Mouse (Mus musculus) G1E (cell line): Measurements from ENCODE around the gene Gm8251. TPM values are rescaled to one million over a fixed set of nuclear protein-coding genes. Genes with fewer than 3 reads are reported as not detected.
A peak's percentile ranks its signal among the peaks of the same experiment; 100 is the strongest.
"Not testable (repeated sequence)": the region's sequence is repeated elsewhere in the genome, so short reads cannot be mapped to it uniquely, and the experiment has no call there.

Experiments
- ATAC-seq: 2 replicates; pipeline ENCODE4 v1.8.0; 2016; ENCODE audit warnings: mild to moderate bottlenecking; ENCODE audit not compliant: insufficient number of reproducible peaks, poor library complexity, low FRiP score, severe bottlenecking; ENCODE audit errors: extremely low read depth
- DNase-seq: peaks from one replicate; pipeline ENCODE4 v3.0.0; 2012; ENCODE audit warnings: low spot score
- H3K27me3 ChIP-seq: 2 replicates; pipeline ENCODE4 v1.6.1; 2012; ENCODE audit warnings: mild to moderate bottlenecking, low read length, inconsistent platforms; ENCODE audit not compliant: insufficient read depth
- H3K36me3 ChIP-seq: replicated peaks from 2 replicates; pipeline ENCODE3; 2012; ENCODE audit warnings: mild to moderate bottlenecking, inconsistent platforms
- H3K4me1 ChIP-seq: 2 replicates; pipeline ENCODE4 v1.6.1; 2012; ENCODE audit warnings: low read depth, low read length, inconsistent platforms, mixed read lengths; ENCODE audit not compliant: insufficient read depth
- H3K4me3 ChIP-seq: 2 replicates; pipeline ENCODE4 v1.5.1; 2012; ENCODE audit warnings: low read depth, mild to moderate bottlenecking, inconsistent platforms, low read length, moderate library complexity, mixed read lengths
- H3K9me3 ChIP-seq: replicated peaks from 2 replicates; pipeline ENCODE4 v1.6.1; 2012; ENCODE audit warnings: inconsistent platforms
- CTCF ChIP-seq: IDR thresholded peaks from 2 replicates; pipeline ENCODE4 v1.5.1; 2012; ENCODE audit warnings: low read depth, low read length, inconsistent platforms, mixed read lengths
- GATA1 ChIP-seq: IDR thresholded peaks from 2 replicates; pipeline ENCODE4 v1.6.1; 2012; ENCODE audit warnings: borderline replicate concordance, low read length, inconsistent platforms, mixed read lengths
- GATA2 ChIP-seq: IDR thresholded peaks from 2 replicates; pipeline ENCODE4 v1.6.1; 2012; ENCODE audit warnings: low read depth, low read length, inconsistent platforms, borderline replicate concordance
- POLR2AphosphoS5 ChIP-seq: IDR thresholded peaks from 2 replicates; pipeline ENCODE4 v1.6.1; 2012; ENCODE audit warnings: low read depth, low read length, inconsistent platforms; ENCODE audit not compliant: insufficient replicate concordance
- TAL1 ChIP-seq: conservative IDR thresholded peaks from 2 replicates; pipeline ENCODE4 v1.6.1; 2012; ENCODE audit warnings: low read depth, low read length, inconsistent platforms, mixed read lengths
- polyA plus RNA-seq: library from polyadenylated mRNA; stranded (reverse); fragments of >175 nt; gene quantifications from 2 replicates; pipeline ENCODE4 v1.2.3, GENCODE M21; 2012
- total RNA-seq, 2 experiments: library from RNA; stranded (forward) in 1 of 2; stranded (reverse) in 1 of 2; fragments of 200-1000 nt in 1 of 2; fragments of >200 nt in 1 of 2; fragmentation: Nextera tagmentation in 1 of 2; gene quantifications; 2 replicates each; pipeline ENCODE4 v1.2.3; 2014 to 2017

Gm8251 gene
- total and polyA plus RNA-seq, 3 experiments: 0.01 to 0.22 TPM; not detected in 1

- DNase-seq (no peak), ATAC-seq (no peak)
- Histone ChIP-seq H3K9me3 (no peaks in the 10 kb centered on the region), H3K4me3 (no peak overlapping the region), H3K27me3 (no peaks in the 10 kb centered on the region; the same call in 1 of the 2 replicates), H3K4me1 (no peaks in the 10 kb centered on the region), H3K36me3 (no peaks in the 10 kb centered on the region)
- TF ChIP-seq POLR2AphosphoS5: no peak
- TF ChIP-seq TAL1: no peak
Measured at GRCm38 (mm10) chr1:44057805-44058204, 3.9 kb downstream of the Gm8251 start.

- TF ChIP-seq CTCF: no peak
- TF ChIP-seq TAL1: no peak
- TF ChIP-seq POLR2AphosphoS5: no peak
- no peak for TF ChIP-seq GATA1
- TF ChIP-seq GATA2: no peak
- ATAC-seq: no peak
- H3K4me1 ChIP-seq: peaks cover 2% of the 10 kb centered on the region
Measured at GRCm38 (mm10) chr1:44046556-44046955, 15.2 kb downstream of the Gm8251 start.

DNA sequence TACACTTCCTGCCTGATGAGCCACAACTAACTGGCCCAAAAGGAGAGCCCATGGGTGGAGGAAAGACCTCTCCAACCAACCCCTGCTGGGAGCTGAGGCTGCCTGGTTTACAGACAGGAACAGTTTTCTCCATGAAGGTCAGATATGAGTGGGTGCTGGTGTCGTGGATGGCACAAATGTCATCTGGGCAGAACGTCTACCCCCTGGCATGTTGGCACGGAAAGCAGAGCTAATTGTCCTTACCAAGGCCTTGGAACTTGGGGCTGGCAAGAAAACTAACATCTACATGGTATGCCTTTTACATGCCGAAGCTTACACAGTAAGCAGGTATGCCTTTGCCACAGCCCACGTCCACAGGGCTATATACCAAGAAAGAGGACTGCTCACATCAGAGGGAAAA, 16.0 kb downstream of the Gm8251 start:
- H3K27me3 ChIP-seq: peaks cover 24% of the 10 kb centered on the region
- H3K9me3 ChIP-seq, H3K4me3 ChIP-seq, H3K36me3 ChIP-seq, H3K4me1 ChIP-seq, ATAC-seq, DNase-seq: not testable (repeated sequence)

More at GRCm38 (mm10) chr1:44046556-44046955, 15.2 kb downstream of the Gm8251 start:
- no peak for DNase-seq
- no peaks in the 10 kb centered on the region for H3K36me3 ChIP-seq
- H3K4me3 ChIP-seq: no peak overlapping the region
- peaks cover 18% of the 10 kb centered on the region for H3K27me3 ChIP-seq
- H3K9me3 ChIP-seq: no peaks in the 10 kb centered on the region

GRCm38 (mm10) chr1:44042555-44042915, 19.2 kb downstream of the Gm8251 start:
- no peaks in the 10 kb centered on the region for H3K36me3 ChIP-seq
- peaks cover 2% of the 10 kb centered on the region for H3K4me1 ChIP-seq
- peaks cover 30% of the 10 kb centered on the region for H3K27me3 ChIP-seq
- DNase-seq (no peak), ATAC-seq (no peak)
- no peak overlapping the region for H3K4me3 ChIP-seq
- no peaks in the 10 kb centered on the region for H3K9me3 ChIP-seq
- no peak for TF ChIP-seq GATA2
- no peak for TF ChIP-seq GATA1
- TF ChIP-seq TAL1: no peak
- TF ChIP-seq CTCF: no peak
- TF ChIP-seq POLR2AphosphoS5: no peak

GRCm38 (mm10) chr1:44041797-44042554, 19.8 kb downstream of the Gm8251 start:
- Histone ChIP-seq H3K27me3 (peaks cover 32% of the 10 kb centered on the region), H3K4me3 (no peak overlapping the region; the same call in 1 of the 2 replicates), H3K9me3 (no peaks in the 10 kb centered on the region), H3K4me1 (peaks cover 2% of the 10 kb centered on the region), H3K36me3 (no peaks in the 10 kb centered on the region)
- ATAC-seq (no peak), DNase-seq (peak; percentile 63)
- no peak for TF ChIP-seq TAL1
- TF ChIP-seq POLR2AphosphoS5: no peak
- peak; percentile 78; the same call in 1 of the 2 replicates for TF ChIP-seq CTCF
- TF ChIP-seq GATA2: no peak
- TF ChIP-seq GATA1: no peak

DNA sequence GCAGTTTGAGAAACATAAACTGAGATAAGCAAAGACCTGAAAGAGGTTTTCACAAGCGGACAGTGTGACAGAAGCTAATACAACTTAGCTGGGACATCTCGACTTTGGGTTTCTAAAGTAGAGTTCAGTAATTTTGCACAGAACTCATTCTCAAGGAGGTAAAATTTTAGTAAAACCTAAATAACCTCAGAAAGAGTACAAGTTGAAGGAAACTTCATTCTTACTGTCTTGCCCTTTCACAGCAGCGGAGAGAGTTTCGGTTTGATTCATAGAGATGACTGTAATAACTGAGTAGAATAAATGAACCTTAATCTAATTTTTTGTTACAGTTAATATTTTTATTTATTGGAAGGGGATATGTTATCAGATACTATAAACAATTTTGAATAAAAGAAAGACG, 28.8 kb downstream of the Gm8251 start:
- no peak for ATAC-seq

GRCm38 (mm10) chr1:44032213-44032612, 29.5 kb downstream of the Gm8251 start:
- TF ChIP-seq GATA1: no peak
- TF ChIP-seq GATA2: no peak
- TF ChIP-seq CTCF: no peak
- TF ChIP-seq TAL1: no peak
- no peak for TF ChIP-seq POLR2AphosphoS5
- no peak for DNase-seq
- Histone ChIP-seq H3K27me3 (peaks cover 21% of the 10 kb centered on the region), H3K36me3 (no peaks in the 10 kb centered on the region), H3K4me3 (no peak overlapping the region), H3K4me1 (no peaks in the 10 kb centered on the region), H3K9me3 (no peaks in the 10 kb centered on the region)
- no peak for ATAC-seq

More for the DNA sequence above, 28.8 kb downstream of the Gm8251 start:
- TF ChIP-seq POLR2AphosphoS5 (no peak), GATA1 (no peak), GATA2 (no peak), CTCF (no peak), TAL1 (no peak)
- peaks cover 20% of the 10 kb centered on the region for H3K27me3 ChIP-seq
- no peaks in the 10 kb centered on the region for H3K4me1 ChIP-seq
- DNase-seq: no peak
- H3K4me3 ChIP-seq: no peak overlapping the region
- no peaks in the 10 kb centered on the region for H3K9me3 ChIP-seq
- H3K36me3 ChIP-seq: no peaks in the 10 kb centered on the region
